Mouse (Mus musculus) bone marrow macrophage, adult 2 months (primary cell): ENCODE measurements around the gene Usp47.

Experiments used
- CTCF ChIP-seq: IDR thresholded peaks from 2 replicates; pipeline ENCODE4 v1.5.1; 2012; ENCODE audit warnings: low read depth, mild to moderate bottlenecking, low read length, moderate library complexity
- POLR2A ChIP-seq: IDR thresholded peaks from 2 replicates; pipeline ENCODE4 v1.6.1; 2012; ENCODE audit warnings: mild to moderate bottlenecking, low read depth, low read length, borderline replicate concordance

- TF ChIP-seq CTCF (no peak), POLR2A (no peak)
These were observed 17.0 kb downstream of the Usp47 start for GRCm38 (mm10) chr7:112040271-112040670.
